Mouse (Mus musculus): Measurements from ENCODE around the gene Aifm3.
"Not testable (repeated sequence)": the region's sequence is repeated elsewhere in the genome, so short reads cannot be mapped to it uniquely, and the experiment has no call there.

Gene Aifm3

GRCm38 (mm10) chr16:17499249-17499883 lies 10.0 kb downstream of the Aifm3 start:
- no peak for DNase-seq (ENCODE audit: low spot score in 2 of 2)

GRCm38 (mm10) chr16:17502681-17503080 lies 13.3 kb downstream of the Aifm3 start:
- no peak for DNase-seq (ENCODE audit: low spot score in 2 of 2)

- DNase-seq (ENCODE audit: low spot score in 2 of 2), result no peak
Observed at GRCm38 (mm10) chr16:17507018-17507552, 17.7 kb downstream of the Aifm3 start.

- DNase-seq (ENCODE audit: low spot score in 2 of 2), result not testable (repeated sequence)
Observed at GRCm38 (mm10) chr16:17508031-17508430, 18.6 kb downstream of the Aifm3 start.

GRCm38 (mm10) chr16:17508546-17509239 lies 19.3 kb downstream of the Aifm3 start, which contains the start of gene Lztr1:
TSS of gene Lztr1 (plus strand) at chr16:17508688.
- DNase-seq (ENCODE audit: low spot score in 2 of 2), result peak; percentile 89

- DNase-seq (ENCODE audit: low spot score in 2 of 2), result no peak
Observed at GRCm38 (mm10) chr16:17509240-17509597, 19.8 kb downstream of the Aifm3 start.

GRCm38 (mm10) chr16:17510143-17510542 lies 20.7 kb downstream of the Aifm3 start:
- no peak for DNase-seq (ENCODE audit: low spot score in 2 of 2)

- no peak for DNase-seq (ENCODE audit: low spot score in 2 of 2)
Observed at GRCm38 (mm10) chr16:17510686-17511085, 21.3 kb downstream of the Aifm3 start.

GRCm38 (mm10) chr16:17511431-17511830 lies 22.0 kb downstream of the Aifm3 start:
- DNase-seq (ENCODE audit: low spot score in 2 of 2), result no peak

GRCm38 (mm10) chr16:17518910-17519309 lies 29.5 kb downstream of the Aifm3 start:
- DNase-seq (ENCODE audit: low spot score in 2 of 2), result no peak

GRCm38 (mm10) chr16:17524156-17524555 lies 34.7 kb downstream of the Aifm3 start:
- no peak for DNase-seq (ENCODE audit: low spot score in 2 of 2)

GRCm38 (mm10) chr16:17525524-17525923 lies 36.1 kb downstream of the Aifm3 start:
- no peak for DNase-seq (ENCODE audit: low spot score in 2 of 2)

- DNase-seq (ENCODE audit: low spot score in 2 of 2), result no peak
Observed at GRCm38 (mm10) chr16:17526223-17526622, 36.8 kb downstream of the Aifm3 start.

GRCm38 (mm10) chr16:17527606-17528005 lies 38.2 kb downstream of the Aifm3 start:
- no peak for DNase-seq (ENCODE audit: low spot score in 2 of 2)

GRCm38 (mm10) chr16:17528276-17528675 lies 38.9 kb downstream of the Aifm3 start:
- DNase-seq (ENCODE audit: low spot score in 2 of 2), result no peak

- no peak for DNase-seq (ENCODE audit: low spot score in 2 of 2)
Observed at GRCm38 (mm10) chr16:17529981-17530586, 40.7 kb downstream of the Aifm3 start.

- DNase-seq (ENCODE audit: low spot score in 2 of 2), result peak; percentile 96
Observed at GRCm38 (mm10) chr16:17530640-17531288, 41.4 kb downstream of the Aifm3 start, which contains the start of gene Thap7. TSS of gene Thap7 (minus strand) at chr16:17531136.

- DNase-seq (ENCODE audit: low spot score in 2 of 2), result no peak
Observed at GRCm38 (mm10) chr16:17532271-17532670, 42.9 kb downstream of the Aifm3 start.

GRCm38 (mm10) chr16:17532676-17533329 lies 43.4 kb downstream of the Aifm3 start:
- no peak for DNase-seq (ENCODE audit: low spot score in 2 of 2)

- no peak for DNase-seq (ENCODE audit: low spot score in 2 of 2)
Observed at GRCm38 (mm10) chr16:17536584-17536983, 47.2 kb downstream of the Aifm3 start.

GRCm38 (mm10) chr16:17542632-17543031 lies 53.2 kb downstream of the Aifm3 start:
- no peak for DNase-seq (ENCODE audit: low spot score in 2 of 2)

GRCm38 (mm10) chr16:17552837-17553236 lies 63.4 kb downstream of the Aifm3 start:
- no peak for DNase-seq (ENCODE audit: low spot score in 2 of 2)
